Mouse (Mus musculus) cerebellum, adult 2 months (tissue): ENCODE data around the gene Trmt13. TPM values are rescaled to one million over a fixed set of nuclear protein-coding genes. Genes with fewer than 3 reads are reported as not detected.

ENCODE experiments used
- DNase-seq, 2 experiments: peaks; one replicate each; pipeline ENCODE4 v3.0.0; 2021
- H3K27ac ChIP-seq: fragments of 200-500 bp; 2 replicates; pipeline ENCODE4 v1.5.1; 2012; ENCODE audit warnings: low read length, control low read depth, inconsistent platforms; ENCODE audit not compliant: insufficient read depth
- H3K27me3 ChIP-seq: fragments of 200-500 bp; 2 replicates; pipeline ENCODE4 v1.6.1; 2012; ENCODE audit warnings: inconsistent platforms, mild to moderate bottlenecking, low read length, moderate library complexity; ENCODE audit not compliant: control insufficient read depth, insufficient read depth
- H3K4me1 ChIP-seq: fragments of 200-500 bp; 2 replicates; pipeline ENCODE4 v1.6.1; 2011; ENCODE audit warnings: low read length; ENCODE audit not compliant: control insufficient read depth, insufficient read depth
- H3K4me3 ChIP-seq: fragments of 200-500 bp; replicated peaks from 2 replicates; pipeline ENCODE3; 2011; ENCODE audit warnings: mild to moderate bottlenecking, low read depth, low read length, control low read depth; ENCODE audit not compliant: insufficient read depth
- CTCF ChIP-seq: fragments of 200-500 bp; IDR thresholded peaks from 2 replicates; pipeline ENCODE4 v1.5.1; 2011; ENCODE audit warnings: low read depth, mild to moderate bottlenecking, control low read depth, low read length, moderate library complexity, borderline replicate concordance; ENCODE audit not compliant: insufficient read depth
- POLR2A ChIP-seq: fragments of 200-500 bp; IDR thresholded peaks from 2 replicates; pipeline ENCODE4 v1.6.1; 2011; ENCODE audit warnings: low read length, control low read depth, borderline replicate concordance; ENCODE audit not compliant: insufficient read depth
- WGBS: fragments of 180-500 bp; shearing (Covaris S2); methylation state at CpG from one replicate; pipeline ENCODE4 v1.1.7; 2018; 5-methylcytosine and 5-hydroxymethylcytosine counted together
- polyA plus RNA-seq: library from polyadenylated mRNA; depleted of rRNA; stranded (reverse); fragments of >200 nt; gene quantifications from 2 replicates; pipeline ENCODE4 v1.2.3, GENCODE M21; 2012

The Trmt13 gene
- polyA plus RNA-seq, 1 experiment = 22.9 TPM

- H3K4me3 ChIP-seq = no peak overlapping the region
- no peaks in the 10 kb centered on the region for H3K27me3 ChIP-seq
- peaks cover 5% of the 10 kb centered on the region; the same call in 1 of the 2 replicates for H3K4me1 ChIP-seq
- DNase-seq = no peak
- TF ChIP-seq POLR2A (no peak), CTCF (no peak)
- WGBS = 45% methylated on average over 5 of the region's 5 CpGs
- no peak overlapping the region for H3K27ac ChIP-seq
Measured at GRCm38 (mm10) chr3:116653278-116653945, 39.0 kb upstream of the Trmt13 start.

- no peak for TF ChIP-seq POLR2A
- TF ChIP-seq CTCF = no peak
- 15% methylated on average over 3 of the region's 3 CpGs for WGBS
- DNase-seq = no peak
- no peak overlapping the region; the same call in 1 of the 2 replicates for H3K27ac ChIP-seq
- H3K4me3 ChIP-seq = no peak overlapping the region
- no peaks in the 10 kb centered on the region for H3K27me3 ChIP-seq
- peaks cover 2% of the 10 kb centered on the region; the same call in 1 of the 2 replicates for H3K4me1 ChIP-seq
Measured at GRCm38 (mm10) chr3:116652033-116652446, 37.7 kb upstream of the Trmt13 start.

- WGBS = 96% methylated on average over 9 of the region's 9 CpGs
- Histone ChIP-seq H3K27me3 (no peaks in the 10 kb centered on the region), H3K4me1 (peaks cover 2% of the 10 kb centered on the region; the same call in 1 of the 2 replicates), H3K27ac (no peak overlapping the region), H3K4me3 (no peak overlapping the region)
- DNase-seq = no peak
- no peak for TF ChIP-seq POLR2A
- no peak for TF ChIP-seq CTCF
Measured at GRCm38 (mm10) chr3:116650698-116651097, 36.3 kb upstream of the Trmt13 start.

GRCm38 (mm10) chr3:116648805-116649204 is 34.4 kb upstream of the Trmt13 start:
- Histone ChIP-seq H3K27me3 (no peaks in the 10 kb centered on the region), H3K4me1 (peaks cover 2% of the 10 kb centered on the region; the same call in 1 of the 2 replicates)
- WGBS = 93% methylated on average over 7 of the region's 7 CpGs

GRCm38 (mm10) chr3:116646387-116646786 is 32.0 kb upstream of the Trmt13 start:
- Histone ChIP-seq H3K4me3 (no peak overlapping the region), H3K4me1 (no peaks in the 10 kb centered on the region), H3K27me3 (no peaks in the 10 kb centered on the region), H3K27ac (no peak overlapping the region)
- no peak for DNase-seq
- TF ChIP-seq POLR2A (no peak), CTCF (no peak)
- WGBS = 96% methylated on average over 1 of the region's 1 CpGs

More at GRCm38 (mm10) chr3:116648805-116649204, 34.4 kb upstream of the Trmt13 start:
- no peak overlapping the region for H3K4me3 ChIP-seq
- no peak overlapping the region for H3K27ac ChIP-seq
- DNase-seq = no peak
- TF ChIP-seq POLR2A = no peak
- no peak for TF ChIP-seq CTCF

GRCm38 (mm10) chr3:116642373-116642772 is 28.0 kb upstream of the Trmt13 start:
- no peak overlapping the region for H3K27ac ChIP-seq
- H3K27me3 ChIP-seq = no peaks in the 10 kb centered on the region
- no peak for TF ChIP-seq POLR2A
- TF ChIP-seq CTCF = no peak
- WGBS = 93% methylated on average over 2 of the region's 2 CpGs
- no peak overlapping the region for H3K4me3 ChIP-seq
- no peak for DNase-seq
- H3K4me1 ChIP-seq = no peaks in the 10 kb centered on the region

GRCm38 (mm10) chr3:116641811-116642371 is 27.5 kb upstream of the Trmt13 start:
- no peak overlapping the region for H3K4me3 ChIP-seq
- no peak for TF ChIP-seq CTCF
- TF ChIP-seq POLR2A = no peak
- no peaks in the 10 kb centered on the region for H3K4me1 ChIP-seq
- WGBS = 97% methylated on average over 6 of the region's 6 CpGs
- no peak for DNase-seq
- no peak overlapping the region for H3K27ac ChIP-seq
- H3K27me3 ChIP-seq = no peaks in the 10 kb centered on the region

GRCm38 (mm10) chr3:116640024-116640423 is 25.6 kb upstream of the Trmt13 start:
- no peak for DNase-seq
- H3K4me3 ChIP-seq = no peak overlapping the region
- no peaks in the 10 kb centered on the region for H3K27me3 ChIP-seq
- no peak overlapping the region for H3K27ac ChIP-seq
- no peak for TF ChIP-seq POLR2A
- TF ChIP-seq CTCF = no peak
- 89% methylated on average over 1 of the region's 1 CpGs for WGBS
- no peaks in the 10 kb centered on the region for H3K4me1 ChIP-seq
